Mouse (Mus musculus) frontal cortex, adult 2 months (tissue): ENCODE results near the gene Tiam1. TPM values are rescaled to one million over a fixed set of nuclear protein-coding genes. Genes with fewer than 3 reads are reported as not detected.
A peak's percentile ranks its signal among the peaks of the same experiment; 100 is the strongest.
"Not testable (repeated sequence)": the region's sequence is repeated elsewhere in the genome, so short reads cannot be mapped to it uniquely, and the experiment has no call there.

Source experiments
- DNase-seq, 2 experiments: peaks; one replicate each; pipeline ENCODE4 v3.0.0; 2022; ENCODE audit warnings: low spot score in 1 of 2; ENCODE audit errors: extremely low spot score in 1 of 2
- polyA plus RNA-seq: library from polyadenylated mRNA; depleted of rRNA; stranded (reverse); fragments of >200 nt; gene quantifications from 2 replicates; pipeline ENCODE4 v1.2.3, GENCODE M21; 2012

The Tiam1 gene
- polyA plus RNA-seq, 1 experiment, result 49.1 TPM

DNA sequence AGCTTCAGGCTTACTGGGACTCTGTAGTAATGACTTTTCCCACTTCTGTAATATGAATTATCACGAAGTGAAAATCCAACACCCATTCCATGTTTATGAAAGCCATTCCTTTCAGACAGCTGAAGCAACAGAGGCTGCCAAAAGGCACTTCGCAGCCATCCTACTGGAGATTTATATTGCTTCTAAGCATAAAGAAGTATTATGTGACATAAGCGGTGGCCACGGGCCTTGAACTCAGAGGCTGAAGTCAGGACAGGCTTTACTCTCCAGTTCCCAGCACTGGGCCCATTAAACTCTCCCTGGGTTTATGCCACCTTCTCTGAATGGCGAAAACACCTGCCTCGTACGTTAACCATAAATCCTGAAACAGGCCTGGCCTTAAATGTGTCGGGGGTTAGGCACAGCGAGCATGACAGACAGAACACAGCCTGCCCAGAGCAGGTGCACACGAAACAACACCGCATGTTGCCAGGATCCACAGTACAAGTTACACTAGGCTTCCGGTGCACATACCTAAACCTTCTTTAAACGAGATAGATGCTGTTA lies 26.9 kb downstream of the Tiam1 start:
- no peak for DNase-seq

DNA sequence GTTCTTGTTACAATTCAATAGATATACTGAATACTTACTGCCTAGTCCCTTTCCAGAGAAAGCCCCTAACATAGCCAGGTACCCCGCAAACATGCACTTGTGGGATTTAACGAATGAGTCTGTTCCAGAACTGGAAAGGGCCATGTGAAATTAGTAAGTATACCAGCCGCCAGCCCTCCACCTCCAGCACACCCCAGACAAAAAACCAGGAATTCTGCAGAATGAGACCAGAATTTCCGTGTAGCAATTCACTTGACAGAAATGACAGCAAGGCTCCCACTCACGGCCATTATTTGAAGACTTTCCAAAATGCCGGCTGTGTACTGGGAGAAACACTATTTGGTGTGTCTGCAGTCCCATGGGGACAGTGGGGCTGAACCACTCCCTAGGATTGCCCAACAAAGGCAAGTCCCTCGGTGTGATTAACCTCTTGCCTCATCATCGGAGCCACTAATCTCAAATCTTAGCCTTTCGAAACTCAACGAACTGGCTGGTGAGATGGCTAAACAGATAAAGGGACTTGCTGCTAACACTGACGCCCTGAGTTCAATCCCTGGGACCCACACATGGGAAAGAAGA lies 30.9 kb downstream of the Tiam1 start:
- DNase-seq, result peak in 1 of 2 experiments; percentile 35

DNA sequence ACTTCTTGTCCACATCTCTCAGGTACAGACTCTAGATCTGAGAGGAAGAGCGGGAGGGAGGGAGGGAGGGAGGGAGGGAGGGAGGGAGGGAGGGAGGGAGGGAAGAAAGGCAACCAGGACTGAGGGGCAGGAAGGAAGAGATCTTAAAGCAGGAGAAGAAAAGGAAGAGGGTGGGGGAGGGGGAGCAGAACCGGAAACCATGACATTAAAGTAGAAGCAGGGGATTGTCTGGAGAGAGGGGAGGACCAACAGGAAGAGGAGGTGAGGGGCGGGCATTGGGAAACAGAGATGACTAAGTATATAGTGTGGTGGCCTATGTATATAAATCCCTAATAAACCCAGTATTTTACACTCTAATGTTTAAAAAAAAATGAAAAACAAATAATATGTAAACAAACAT lies 34.1 kb downstream of the Tiam1 start:
- DNase-seq, result no peak

DNA sequence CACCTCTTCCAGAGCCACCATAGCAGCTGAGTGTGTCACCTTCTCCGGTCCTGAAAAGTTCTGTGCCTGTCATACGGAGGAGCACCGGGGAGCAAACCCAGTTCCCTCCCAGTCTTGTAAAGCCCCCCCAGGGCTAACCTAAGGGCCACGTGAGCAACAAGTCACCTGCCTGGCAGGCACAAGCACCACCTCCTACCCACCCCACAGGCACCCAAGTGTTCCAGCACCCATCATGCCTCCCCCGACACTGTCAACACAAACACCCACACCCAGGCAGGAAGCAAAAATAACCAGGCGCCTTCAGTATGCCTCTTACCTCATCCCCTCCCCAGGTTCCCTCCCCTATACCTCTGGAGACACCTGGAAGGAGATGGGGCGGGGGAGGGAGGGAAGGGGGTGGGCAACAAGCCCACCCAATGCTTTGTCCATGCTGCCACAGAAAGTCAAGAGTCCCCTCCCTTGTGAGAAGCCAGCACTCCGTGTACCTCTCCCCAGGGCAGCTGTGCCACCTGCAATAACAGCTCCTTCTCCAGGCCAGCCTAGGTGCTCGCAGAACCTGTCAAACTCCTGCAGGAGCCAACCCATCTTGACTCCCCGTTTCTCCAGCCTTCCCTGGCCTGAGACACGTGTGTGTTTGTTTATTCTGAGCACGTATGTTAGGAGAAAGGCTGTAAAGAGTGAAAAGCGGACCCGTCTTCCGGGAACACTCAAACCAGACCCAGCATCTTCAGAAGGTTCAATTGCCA lies 38.7 kb downstream of the Tiam1 start:
- peak; percentile 72 to 78 for DNase-seq

DNA sequence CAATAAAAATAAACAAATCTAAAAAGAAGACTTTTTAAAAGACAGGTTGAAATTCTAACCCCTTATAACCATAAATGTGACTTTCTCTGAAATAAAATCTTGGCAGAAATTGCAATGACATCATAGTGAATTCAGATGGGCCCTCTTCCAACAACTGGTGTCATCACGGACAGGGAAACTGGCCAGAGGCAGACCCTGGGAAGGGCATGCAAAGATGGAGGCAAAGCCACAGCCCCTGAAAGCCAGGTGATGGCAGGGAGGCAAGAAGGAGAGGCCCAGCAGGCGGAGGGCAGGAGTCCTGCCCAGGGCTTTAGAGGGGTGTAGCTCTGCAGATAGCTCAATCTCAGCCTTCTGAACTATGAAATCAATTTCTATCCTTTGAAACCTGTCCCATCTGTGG lies 39.8 kb downstream of the Tiam1 start:
- no peak for DNase-seq

DNA sequence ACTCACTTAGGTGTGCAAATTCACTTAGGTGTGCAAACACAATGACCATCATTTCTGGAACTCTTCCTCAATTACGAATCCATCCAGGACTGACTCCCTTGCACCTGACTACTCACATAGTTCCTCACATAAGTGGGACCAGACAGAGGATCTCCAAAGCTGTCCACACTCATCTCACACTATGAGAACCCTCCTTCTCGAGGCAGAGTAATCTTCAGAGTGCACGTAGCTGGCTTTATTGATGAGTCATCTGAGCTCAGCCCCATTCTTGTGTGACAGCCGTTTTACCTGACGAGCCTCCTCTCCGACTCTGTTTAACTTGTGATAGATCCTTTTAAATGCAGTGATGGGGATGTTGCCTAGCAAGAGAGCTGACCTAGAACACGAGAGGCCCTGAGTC lies 41.0 kb downstream of the Tiam1 start:
- no peak for DNase-seq

DNA sequence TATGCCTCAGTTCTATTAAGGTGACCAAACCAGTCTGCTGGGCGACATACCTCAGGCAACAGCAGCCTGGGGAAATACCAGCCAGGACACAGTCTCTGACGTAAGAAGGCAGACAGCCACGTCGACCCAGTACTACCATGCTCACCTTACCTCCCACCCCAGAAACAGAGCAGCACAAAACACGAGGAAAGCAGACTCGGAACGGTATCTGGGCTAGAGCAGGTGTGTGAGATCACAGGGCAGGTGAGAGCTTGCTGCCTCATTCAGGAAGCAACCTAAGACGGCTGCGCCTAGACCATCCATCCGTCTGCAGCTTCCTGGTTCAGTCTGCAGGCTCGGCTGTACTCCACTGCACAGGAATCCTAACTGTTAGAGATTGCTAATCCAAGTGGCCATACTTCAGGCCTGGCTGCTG lies 45.4 kb downstream of the Tiam1 start:
- DNase-seq, result no peak

DNA sequence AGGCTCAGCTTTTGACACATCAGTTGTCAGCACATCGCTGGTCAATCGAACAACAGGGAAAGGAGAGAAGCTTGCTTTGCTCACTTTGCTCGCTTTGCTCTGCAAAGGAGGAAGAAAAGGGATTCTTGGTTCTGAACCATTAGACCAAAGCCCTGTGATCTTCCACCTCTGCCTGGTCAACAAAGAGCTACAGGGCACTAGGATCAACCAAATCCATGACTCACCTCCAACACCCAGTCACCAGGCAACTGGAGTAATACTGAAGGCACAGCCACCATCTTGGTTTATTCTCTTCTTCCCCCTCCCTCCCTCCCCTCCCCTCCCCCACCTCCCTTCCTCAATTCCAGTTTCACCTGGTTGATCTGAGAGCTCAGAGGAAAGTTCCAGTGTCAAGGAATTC lies 45.8 kb downstream of the Tiam1 start:
- DNase-seq, result no peak

DNA sequence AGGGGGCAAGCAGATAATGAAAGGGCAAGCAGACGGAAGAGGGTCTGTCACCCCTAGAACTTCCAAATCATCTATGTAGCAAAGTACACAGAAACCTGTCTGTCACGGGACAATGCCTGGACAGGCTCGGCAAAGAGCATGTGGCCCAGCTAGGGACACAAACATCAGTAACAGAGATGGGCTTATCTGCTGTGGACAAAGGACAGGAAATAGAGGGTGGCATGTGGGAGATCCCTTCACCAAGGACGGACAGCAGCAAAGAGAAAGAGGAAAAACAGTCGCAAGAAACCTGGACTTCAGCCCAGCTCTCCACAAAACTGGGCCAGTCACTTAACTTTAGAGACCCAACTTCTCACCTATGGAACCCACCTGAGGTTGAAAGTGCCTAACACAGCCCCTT lies 47.6 kb downstream of the Tiam1 start:
- DNase-seq, result no peak

DNA sequence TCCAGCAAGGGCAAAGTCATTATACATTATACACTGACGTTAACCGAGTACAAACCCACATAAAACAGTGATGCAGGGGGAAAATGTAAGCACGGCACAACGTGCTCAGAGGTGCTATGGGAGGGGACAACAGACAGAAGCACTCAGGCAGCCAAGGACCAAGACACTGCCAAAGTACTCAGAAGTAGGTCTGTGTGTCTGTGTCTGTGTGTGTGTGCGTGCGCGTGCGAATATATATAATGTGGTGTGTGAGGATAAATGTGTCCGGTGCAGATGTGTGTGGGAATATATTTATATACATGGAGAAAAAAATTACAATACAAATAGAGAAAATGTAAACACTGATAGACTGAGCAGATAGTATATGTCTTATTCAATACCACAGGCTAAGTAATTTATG lies 50.6 kb downstream of the Tiam1 start:
- no peak for DNase-seq

DNA sequence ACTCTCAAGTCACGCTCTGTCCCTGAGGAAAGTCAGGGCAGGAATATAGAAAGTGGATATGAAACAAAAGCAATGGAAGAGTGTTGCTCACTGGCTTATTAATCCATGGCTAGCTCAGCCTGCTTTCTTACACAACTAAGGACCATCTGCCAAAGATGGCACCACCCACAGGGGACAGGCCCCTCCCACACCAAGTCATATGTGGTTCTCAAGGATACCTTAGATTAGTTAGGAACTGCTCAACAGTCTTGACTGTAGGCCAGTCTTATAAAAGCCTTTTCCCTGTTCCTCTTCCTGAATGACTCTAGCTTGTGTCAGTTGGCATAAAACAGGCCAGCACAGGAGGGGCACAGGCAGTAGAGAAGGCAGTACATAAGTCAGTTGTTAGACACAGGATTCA lies 51.7 kb downstream of the Tiam1 start:
- DNase-seq, result no peak

DNA sequence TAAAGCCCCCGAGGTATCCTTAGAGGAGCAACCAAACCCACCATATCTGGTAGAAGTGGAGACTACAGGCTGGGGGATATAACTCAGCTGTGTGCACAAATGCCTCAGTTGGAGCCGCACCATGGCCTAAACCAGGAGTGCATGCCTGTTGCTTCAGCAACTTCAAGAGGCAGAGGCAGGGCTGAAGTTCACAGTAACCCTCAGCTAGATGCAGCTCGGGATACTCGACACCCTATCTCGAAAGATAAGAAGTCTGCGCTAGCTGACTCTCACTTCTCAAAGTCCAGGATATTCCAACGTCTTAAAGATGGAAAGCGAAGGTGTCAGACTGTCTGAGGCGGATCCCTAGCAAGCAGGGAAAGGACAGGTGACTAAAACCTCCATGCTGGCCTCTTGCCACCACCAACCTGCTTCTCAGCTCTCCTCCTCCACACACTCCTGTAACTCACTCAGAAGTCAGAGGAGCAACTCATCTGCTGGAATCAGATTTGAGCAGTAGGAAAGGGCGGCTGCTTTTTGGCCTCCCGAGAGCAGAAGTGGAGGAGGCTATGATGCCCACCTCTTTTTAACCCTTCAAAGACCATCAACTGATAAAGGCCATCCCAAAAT lies 52.4 kb downstream of the Tiam1 start:
- DNase-seq, result no peak

DNA sequence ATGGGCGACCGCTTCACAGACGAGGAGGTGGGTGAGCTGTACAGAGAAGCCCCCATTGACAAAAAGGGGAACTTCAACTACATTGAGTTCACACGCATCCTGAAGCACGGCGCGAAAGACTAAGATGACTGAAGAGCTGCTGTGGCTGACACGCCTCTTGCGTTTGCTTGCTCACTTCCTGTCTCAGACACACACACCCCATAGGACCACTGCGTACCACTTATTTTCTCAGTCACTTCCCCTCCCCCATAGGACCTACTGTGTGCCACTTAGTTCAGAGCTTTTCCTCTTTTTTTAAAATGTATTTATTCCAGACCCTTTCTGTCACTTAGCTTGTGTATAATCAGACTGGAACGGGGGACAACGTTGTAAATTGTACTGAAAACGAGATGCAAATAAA lies 53.2 kb downstream of the Tiam1 start:
- DNase-seq, result no peak

DNA sequence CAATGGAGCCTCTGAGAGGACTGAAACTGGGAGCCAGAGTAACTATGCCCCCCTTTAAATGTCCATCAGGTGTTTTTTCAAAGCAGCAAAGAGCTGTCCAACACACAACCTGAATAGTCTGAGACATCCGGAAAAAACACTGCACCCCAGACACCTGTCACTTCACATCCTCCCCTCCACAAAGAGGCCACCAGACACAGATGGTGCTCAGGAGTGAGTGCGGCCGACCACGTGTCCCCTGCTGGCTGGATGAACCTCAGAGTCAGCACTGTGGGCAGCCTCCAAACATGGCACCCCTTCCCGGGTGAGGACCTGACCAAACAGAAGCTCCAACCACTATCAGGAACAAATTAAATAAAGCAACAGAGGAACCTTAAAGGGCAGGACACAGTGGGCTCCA lies 56.3 kb downstream of the Tiam1 start:
- no peak for DNase-seq

DNA sequence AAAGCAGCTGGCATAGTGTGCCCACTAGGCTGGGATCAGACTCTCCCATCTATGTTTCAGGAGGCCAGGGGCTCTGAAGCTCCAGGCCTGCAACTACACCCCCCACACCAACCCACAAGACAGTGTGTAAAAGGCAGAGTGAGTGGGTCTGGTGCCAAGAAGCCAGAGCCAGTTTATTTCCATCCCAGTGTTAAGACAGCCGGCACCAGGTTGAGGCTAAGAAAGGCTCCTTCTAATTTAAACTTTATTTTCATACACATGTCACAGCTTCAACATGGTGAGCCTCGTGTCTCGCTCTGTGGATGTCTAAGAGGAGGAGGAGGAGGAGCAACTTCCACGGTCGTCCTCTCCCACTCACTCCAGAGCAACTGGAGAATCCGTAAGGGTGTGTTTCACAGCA lies 57.5 kb downstream of the Tiam1 start:
- peak; percentile 83 to 87 for DNase-seq

DNA sequence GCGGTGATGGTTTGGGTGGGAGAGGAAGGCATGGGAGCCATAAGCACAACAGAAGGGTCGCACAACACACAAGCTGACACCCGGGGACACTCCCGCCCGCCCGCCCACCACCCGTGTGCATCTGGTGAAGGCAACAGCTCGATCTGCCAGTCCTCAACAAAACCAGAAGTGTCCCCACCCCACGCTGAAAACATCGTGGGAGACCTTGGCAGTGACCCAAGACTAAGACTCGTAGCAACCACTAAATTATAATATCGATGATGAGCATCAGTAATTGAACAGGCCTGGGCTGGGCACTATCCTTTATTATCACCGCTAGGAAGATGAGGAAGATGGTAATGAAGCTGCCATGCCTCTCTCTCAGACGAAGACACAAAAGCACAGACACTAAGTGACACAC lies 58.0 kb downstream of the Tiam1 start:
- DNase-seq, result peak in 1 of 2 experiments; percentile 30

DNA sequence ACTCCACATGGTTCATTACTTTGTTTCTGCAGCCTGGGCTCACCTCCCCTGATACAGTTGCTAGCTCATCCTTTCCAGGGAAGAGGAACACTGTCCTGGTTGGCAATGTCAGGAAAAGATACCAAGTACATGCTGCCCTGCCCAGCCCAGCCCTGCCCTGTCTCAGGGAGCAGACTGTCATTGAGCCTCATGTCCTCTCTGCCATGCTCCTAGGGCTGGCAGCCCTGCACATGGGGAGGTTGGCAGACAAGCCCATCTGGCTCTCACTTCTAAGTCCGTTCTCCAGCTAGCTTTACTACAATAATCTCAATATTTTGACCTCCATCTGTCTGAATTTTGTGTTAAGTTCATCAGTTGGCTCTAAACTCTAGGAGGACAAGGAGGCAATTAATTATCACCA lies 62.4 kb downstream of the Tiam1 start:
- no peak for DNase-seq

DNA sequence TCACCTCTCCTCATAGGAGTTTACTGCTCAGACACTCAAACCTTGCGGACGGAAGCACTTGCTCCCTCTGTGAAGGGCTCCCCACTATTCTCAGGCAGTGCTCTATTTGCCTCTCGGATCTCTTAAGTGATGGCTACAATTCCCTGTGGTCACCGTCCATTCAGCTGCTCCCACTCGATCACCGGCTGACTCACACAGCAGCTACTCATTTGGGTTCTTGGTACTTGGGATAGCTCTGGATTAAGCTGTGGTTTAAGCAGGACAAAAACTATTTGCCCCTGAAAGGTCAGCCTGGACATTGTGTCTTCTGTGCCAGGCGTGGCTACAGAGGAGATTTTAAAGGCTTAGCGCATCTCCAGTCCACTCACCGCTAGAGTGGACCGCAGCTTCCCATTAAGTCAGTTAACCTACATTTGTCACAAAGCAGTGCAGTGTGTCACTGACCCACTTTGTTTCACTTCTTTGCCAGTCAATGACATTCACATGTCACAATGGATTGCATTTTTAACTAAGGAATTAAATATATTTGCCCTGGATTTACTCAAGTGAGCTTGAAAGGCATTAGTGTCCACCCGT lies 64.7 kb downstream of the Tiam1 start:
- no peak for DNase-seq

DNA sequence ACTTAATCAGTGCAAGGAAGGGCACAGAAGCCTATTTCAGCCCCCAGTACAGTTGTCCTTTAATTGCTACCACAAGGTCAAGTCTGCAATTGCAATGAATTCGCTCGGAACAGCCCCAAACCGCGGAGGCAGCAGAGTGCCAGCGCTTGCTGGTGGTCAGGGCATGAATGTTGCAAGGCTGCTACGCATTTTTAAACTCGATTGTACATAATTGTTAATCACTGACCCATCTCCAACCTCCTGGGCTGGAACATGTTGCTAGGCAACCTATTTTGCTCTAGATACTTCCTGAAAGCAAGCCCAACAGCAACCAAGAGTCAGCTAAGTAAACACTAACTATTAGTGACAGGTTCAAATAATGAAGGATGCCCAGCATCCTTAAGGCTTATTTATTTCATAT lies 70.1 kb downstream of the Tiam1 start:
- no peak for DNase-seq

DNA sequence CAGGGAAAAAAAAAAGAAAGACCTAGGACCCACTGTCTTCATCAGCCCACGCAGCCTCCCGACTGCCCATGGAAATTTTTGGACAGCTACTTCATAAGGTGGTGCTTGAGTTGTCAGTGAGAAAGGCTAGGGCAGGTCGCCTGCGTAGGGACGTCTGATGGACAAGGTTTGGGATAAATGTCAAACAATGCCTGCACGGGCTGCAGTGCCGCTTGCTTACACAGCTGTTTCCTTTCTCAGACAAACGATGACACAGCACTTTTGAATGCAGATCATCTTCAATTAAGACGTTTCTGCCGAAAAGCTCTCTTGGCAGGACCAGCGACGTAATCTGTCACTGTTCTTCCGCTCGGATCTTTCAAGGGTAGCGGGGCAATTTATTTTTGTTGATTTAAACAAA lies 70.9 kb downstream of the Tiam1 start:
- peak in 1 of 2 experiments; percentile 32 for DNase-seq

DNA sequence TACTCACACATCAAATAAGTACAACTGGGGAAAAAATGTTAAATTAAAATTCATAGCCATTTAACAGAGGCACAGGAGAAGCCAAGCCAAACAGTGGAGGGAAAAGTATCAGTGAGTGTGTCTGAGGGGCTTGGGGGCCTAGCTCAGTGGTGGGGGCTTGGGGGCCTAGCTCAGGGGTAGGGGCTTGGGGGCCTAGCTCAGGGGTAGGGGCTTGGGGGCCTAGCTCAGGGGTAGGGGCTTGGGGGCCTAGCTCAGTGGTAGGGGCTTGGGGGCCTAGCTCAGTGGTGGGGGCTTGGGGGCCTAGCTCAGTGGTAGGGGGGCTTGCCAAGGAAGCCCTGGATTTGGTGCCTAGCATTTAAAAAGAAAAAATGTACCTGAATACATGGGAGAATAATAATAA lies 72.4 kb downstream of the Tiam1 start:
- not testable (repeated sequence) for DNase-seq

DNA sequence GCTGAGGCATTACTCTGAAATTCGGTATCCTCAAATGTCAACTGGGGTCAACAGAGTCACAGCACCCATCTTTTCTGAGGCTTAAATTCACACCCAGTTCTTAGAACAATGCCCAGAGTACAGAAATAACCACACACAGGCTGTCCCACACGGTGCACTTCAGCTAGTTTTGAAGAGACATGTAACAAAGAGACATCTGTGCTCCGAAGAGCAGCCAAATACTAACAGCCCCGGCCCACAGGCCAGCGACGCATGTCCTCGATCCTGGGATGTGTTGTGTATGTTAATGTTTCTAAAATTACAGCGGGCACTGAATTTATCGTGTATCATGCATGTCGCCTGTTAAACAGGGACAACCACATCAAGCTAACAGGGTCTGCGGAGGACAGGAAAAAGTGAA lies 73.5 kb downstream of the Tiam1 start:
- DNase-seq, result no peak
